Mouse (Mus musculus): ENCODE measurements around the gene Nedd9.

The Nedd9 gene

GRCm38 (mm10) chr13:41486606-41487408 is at the start of gene Nedd9:
Gene Nedd9, minus strand, starts transcription at chr13:41487362.
- DNase-seq (ENCODE audit: low spot score), result no peak

- DNase-seq (ENCODE audit: low spot score), result no peak
Observed at GRCm38 (mm10) chr13:41532625-41533024, 45.5 kb upstream of the Nedd9 start.

- no peak for DNase-seq (ENCODE audit: low spot score)
Observed at GRCm38 (mm10) chr13:41530326-41530725, 43.2 kb upstream of the Nedd9 start.

DNA sequence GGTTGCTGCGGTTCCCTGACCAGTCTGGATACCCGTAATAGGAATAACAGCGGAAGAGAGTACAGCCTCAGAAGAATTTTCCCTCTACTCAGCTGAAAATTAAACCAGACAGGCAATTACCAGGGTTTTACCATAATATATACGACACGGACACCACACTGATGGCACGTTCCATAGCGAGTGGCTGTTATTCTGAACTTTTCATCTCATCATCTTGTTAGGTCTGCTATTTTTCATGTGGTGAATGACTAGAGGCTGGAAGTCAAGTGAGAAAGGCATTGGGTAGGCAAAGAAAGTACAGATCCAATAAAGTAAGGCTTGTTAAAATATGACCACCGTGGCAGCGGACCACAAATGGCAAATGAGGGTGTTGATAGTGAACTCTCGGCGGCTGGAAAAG is 37.0 kb upstream of the Nedd9 start:
- DNase-seq (ENCODE audit: low spot score), result no peak

DNA sequence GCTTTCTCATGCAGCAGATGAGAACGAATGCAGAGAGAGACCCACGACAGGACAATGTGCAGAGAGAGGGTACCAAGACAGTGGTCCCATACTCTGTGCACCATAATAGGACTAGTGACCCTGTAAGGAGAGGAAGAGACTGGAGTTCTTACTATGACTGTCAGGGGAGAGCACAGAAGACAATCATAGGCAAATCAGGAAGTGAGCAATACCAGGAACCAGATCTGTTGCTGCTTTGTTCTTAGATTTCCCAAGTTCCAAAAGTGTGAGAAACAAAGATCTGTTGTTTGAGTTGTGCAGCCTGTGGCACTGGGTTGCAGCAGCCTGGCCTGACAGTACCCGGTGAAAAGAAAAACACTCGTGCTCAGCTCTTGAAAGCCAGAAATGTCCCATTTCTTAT is 34.1 kb upstream of the Nedd9 start:
- no peak for DNase-seq (ENCODE audit: low spot score)

DNA sequence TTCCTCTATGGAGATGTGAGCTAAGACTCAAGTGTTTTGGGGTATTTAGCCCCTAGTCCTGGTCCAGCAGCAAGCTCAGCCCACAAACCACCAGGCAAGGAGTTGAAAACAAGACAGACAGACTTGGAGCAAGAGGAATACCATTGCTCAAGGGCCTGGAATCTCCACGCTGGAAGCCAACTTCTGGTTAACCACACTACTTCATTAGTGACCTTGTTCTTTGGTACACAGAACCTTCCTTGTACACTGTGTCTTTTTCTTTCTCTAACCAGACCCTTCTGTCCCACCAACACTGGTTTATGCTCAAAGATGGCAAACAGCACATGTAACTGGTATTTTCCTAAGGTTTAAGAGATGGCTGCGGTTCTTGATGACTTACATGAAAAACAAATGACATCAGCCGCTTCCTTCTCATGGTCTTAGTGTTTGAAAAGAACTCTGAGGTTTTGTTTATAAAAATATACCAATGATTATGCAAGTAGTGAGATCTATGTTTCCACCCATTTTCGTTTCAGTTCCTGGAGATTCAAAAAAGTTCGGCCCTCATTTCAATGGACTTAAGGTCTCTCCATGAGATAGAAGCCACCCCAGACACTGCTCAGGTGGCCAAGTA is 33.5 kb upstream of the Nedd9 start:
- no peak for DNase-seq (ENCODE audit: low spot score)

- no peak for DNase-seq (ENCODE audit: low spot score)
Observed at GRCm38 (mm10) chr13:41519792-41520191, 32.6 kb upstream of the Nedd9 start.

DNA sequence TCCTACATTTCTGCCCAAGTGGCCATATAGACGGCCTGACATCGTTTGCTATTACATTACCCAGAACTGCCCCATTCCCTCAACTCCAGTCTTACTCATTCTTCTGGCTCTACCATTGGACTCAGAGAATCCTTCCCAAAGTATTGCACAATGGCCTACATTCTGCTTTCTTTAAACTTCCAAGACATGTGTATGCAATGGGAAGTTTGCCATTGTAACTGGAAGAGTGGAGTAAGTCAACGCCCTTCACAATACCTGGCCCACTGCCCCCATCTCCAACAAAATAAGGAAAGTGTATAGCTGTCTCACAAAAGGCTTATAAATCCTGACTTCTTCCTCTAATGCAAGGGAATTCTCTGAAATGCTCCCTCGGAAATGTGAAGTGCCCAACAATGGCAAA is 30.0 kb upstream of the Nedd9 start:
- no peak for DNase-seq (ENCODE audit: low spot score)

GRCm38 (mm10) chr13:41515749-41516148 is 28.6 kb upstream of the Nedd9 start:
- no peak for DNase-seq (ENCODE audit: low spot score)

- DNase-seq (ENCODE audit: low spot score), result no peak
Observed at GRCm38 (mm10) chr13:41514918-41515317, 27.8 kb upstream of the Nedd9 start.

DNA sequence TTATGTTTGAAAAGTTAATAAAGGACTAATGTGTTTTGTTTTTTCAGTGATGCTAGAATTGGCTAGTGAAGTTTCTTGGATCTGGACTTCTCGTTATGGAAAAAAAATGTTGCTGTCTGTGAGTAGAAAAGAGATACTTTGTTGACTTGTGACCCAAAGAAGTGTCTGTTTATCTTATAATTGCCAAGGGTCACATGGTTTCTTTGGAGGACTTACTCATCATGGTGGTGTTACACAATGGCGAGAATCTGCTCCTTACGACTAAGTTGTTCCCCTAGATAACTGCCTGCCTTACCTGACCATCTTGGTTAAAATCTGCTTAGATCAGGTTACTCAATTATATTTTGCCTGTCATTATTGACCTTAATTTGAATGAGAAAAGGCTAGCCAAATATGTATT is 26.3 kb upstream of the Nedd9 start:
- DNase-seq (ENCODE audit: low spot score), result no peak

DNA sequence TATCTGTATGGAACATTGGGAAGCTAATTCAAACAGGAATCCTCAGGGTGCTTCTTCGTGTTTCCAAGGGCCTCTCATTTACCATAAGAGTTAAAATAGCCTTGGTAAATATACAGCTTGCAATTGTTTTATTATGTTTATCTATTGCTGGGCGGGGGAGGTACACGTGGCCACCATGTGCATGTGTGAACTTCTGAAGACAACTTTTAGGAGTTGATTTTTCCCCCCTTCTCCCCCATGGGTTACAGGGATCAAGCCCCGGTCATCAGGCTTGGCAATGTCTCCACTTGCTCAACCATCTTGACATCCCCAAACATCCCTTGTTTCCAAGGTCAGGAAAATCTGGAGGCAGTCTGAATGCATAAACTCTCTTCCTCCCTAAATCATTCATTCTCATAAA is 25.1 kb upstream of the Nedd9 start:
- no peak for DNase-seq (ENCODE audit: low spot score)

- no peak for DNase-seq (ENCODE audit: low spot score)
Observed at GRCm38 (mm10) chr13:41510631-41511419, 23.7 kb upstream of the Nedd9 start.

DNA sequence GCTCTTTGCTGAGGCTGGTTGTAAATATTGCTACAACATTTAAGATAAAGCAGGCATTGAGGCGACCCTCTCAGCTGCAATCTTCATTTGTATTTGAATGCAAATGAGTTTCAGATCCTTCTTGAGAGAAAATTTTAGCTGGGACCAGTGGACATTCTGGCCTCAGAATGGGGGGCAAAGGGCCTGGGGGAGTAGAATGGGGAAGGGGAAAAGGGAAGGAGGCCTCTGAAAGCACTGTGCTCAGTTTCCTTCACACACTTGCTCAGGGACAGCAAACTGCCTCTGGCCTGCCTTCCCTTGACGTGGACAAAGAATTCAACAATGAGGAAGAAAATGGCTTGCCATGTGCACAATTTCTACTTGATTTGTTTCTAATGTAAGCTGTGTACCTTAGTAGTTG is 18.4 kb upstream of the Nedd9 start:
- no peak for DNase-seq (ENCODE audit: low spot score)

DNA sequence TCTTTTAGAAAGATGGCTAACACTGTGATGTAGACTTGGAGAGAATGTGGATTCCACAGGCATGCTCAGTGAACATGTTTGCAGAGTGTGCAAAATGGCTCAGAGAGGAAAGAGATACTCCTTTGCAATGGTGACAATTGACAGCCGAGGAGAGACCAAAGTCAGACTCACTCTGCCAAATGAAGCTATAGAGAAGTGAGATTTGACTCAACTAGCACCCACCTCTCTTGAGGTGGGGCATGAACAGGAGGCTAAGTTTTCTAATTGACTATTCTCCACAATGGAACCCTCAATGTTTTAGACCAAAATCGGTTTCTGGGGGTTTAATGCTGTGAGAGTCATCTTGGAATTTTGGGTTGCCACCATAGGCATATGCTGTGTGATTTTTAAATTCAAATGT is 17.8 kb upstream of the Nedd9 start:
- no peak for DNase-seq (ENCODE audit: low spot score)

DNA sequence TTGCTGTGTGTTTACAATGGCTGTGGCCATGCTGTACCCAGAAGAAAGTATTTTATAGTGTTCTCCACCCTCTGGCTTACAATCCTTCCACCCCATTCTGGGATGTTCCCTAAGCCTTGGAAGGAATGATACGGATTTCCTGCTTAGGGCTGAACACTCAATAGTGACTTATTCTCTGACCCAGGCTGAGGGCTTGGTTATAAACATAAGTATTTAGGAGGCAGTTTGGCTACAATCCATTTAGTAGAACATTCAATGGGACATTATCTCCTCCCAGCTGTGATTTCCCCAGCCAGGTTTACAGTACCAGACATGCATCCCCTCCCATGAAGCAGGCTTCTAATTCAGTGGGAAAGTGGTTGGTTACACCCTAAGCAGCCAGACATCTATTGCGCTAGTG is 17.3 kb upstream of the Nedd9 start:
- no peak for DNase-seq (ENCODE audit: low spot score)

GRCm38 (mm10) chr13:41502917-41503301 is 15.7 kb upstream of the Nedd9 start:
- no peak for DNase-seq (ENCODE audit: low spot score)

DNA sequence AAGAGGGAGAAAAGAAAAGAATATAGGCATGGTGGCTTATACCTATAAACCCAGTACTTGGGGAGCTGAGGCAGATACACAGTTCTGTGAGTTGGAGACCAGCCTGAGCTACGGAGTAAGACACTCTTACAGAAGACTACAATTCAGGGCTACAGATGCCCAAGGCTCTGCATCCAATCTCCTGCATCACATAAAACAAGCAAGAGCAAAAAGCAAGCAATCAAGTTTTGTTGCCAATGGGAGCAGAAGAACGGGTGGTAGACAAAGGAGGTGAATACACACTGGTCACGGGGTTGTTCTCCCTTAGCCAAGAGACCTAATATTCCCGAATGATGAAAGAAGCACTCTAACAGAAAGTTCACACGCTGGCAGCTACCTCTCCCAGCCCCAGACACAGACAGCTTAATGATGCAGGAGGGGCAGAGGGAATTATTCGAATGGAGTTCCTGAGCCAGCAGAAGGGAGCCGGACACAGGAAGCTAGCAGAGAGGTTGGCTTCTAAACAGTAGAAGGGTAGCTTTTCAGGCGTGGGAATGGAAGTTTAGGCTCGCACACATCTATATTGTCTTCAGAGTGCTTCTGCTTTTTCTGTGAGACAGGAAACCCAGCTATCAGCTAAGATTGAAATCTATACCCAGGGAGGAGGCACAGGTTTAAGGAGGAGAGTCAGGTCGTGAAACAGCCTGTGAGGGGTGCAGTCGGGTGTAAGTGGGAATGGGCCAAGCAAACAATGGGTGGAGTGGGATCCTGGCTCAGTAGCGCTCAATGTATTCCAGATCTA is 15.2 kb upstream of the Nedd9 start:
- no peak for DNase-seq (ENCODE audit: low spot score)

GRCm38 (mm10) chr13:41500793-41501192 is 13.6 kb upstream of the Nedd9 start:
- DNase-seq (ENCODE audit: low spot score), result no peak

DNA sequence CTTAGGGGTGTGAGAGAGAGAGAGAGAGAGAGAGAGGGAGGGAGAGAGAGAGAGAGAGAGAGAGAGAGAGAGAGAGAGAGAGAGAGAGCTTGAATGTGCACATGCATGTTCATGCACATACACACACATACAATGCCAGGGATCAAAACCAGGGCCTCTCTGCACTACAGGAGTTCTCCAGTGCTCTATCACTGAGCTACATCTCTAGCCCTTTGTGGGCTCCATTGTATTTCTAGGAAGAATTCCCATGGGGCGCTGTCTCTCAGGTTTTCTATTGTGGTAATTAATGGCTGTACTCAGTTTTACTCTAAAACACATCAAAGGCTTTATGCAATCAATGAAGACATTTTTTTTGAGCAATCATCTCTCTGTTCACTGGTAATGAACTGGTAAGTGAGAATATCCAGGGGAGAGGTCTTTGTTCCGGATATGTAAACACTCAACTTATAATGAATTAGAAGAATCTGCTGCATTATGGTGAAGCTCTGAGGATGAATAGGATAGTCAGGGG is 11.5 kb upstream of the Nedd9 start:
- no peak for DNase-seq (ENCODE audit: low spot score)

DNA sequence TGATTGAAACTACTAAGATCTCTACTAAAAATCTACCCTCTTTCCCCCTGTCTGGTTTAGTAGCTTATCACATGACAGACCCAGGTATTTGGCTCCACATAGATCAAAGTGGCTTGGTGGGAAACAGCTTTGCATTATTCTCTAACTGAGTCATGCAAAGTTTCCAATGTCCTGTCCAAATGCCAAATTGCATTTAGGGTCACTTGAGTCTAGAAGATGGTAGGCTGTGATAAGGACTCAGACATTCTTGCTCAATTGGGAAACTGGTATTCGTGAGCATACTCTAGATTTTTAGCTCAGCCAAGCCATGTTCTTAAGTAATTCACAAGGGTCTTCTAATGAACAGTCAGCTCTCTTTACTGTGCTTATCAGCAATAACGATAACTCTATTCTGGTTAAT is 7.5 kb upstream of the Nedd9 start:
- DNase-seq (ENCODE audit: low spot score), result no peak

All from urinary bladder, postnatal 10 days (tissue).